Mouse (Mus musculus) forebrain, postnatal 0 days (tissue): ENCODE measurements around the gene Coro1b. TPM values are rescaled to one million over a fixed set of nuclear protein-coding genes. Genes with fewer than 3 reads are reported as not detected.
A peak's percentile ranks its signal among the peaks of the same experiment; 100 is the strongest.

Experiments used
- ATAC-seq: fragments of 200-750 bp; cut with Nextera tagmentation; 2 replicates; pipeline ENCODE4 v1.8.0; 2017; ENCODE audit warnings: mild to moderate bottlenecking, moderate library complexity
- DNase-seq: peaks from one replicate; pipeline ENCODE4 v3.0.0-alpha.2; 2015
- H3K27ac ChIP-seq: fragments of 300-500 bp; sonication (generic); 2 replicates; pipeline ENCODE4 v1.5.1; 2014; ENCODE audit warnings: low read depth, mild to moderate bottlenecking, antibody characterized with exemption, low read length, moderate library complexity, mixed read lengths
- H3K27me3 ChIP-seq: fragments of 300-500 bp; sonication (generic); 2 replicates; pipeline ENCODE4 v1.6.1; 2014; ENCODE audit warnings: mild to moderate bottlenecking, low read length, mixed read lengths; ENCODE audit not compliant: insufficient read depth
- H3K36me3 ChIP-seq: fragments of 300-500 bp; sonication (generic); 2 replicates; pipeline ENCODE4 v1.6.1; 2014; ENCODE audit warnings: mild to moderate bottlenecking, moderate library complexity; ENCODE audit not compliant: insufficient read depth
- H3K4me1 ChIP-seq: fragments of 300-500 bp; sonication (generic); 2 replicates; pipeline ENCODE4 v1.6.1; 2014; ENCODE audit warnings: antibody characterized with exemption; ENCODE audit not compliant: insufficient read depth
- H3K4me2 ChIP-seq: fragments of 300-500 bp; sonication (generic); 2 replicates; pipeline ENCODE4 v1.6.1; 2014; ENCODE audit warnings: low read depth, mild to moderate bottlenecking, moderate library complexity
- H3K4me3 ChIP-seq: fragments of 300-500 bp; sonication (generic); 2 replicates; pipeline ENCODE4 v1.5.1; 2014; ENCODE audit warnings: low read depth, low read length, mixed read lengths
- H3K9ac ChIP-seq: fragments of 300-500 bp; sonication (generic); 2 replicates; pipeline ENCODE4 v1.6.1; 2014; ENCODE audit warnings: mild to moderate bottlenecking
- H3K9me3 ChIP-seq: fragments of 300-500 bp; sonication (generic); 2 replicates; pipeline ENCODE4 v1.6.1; 2016; ENCODE audit warnings: low read length
- CTCF ChIP-seq: sonication (generic); IDR thresholded peaks from 2 replicates; pipeline ENCODE4 v1.5.1; 2016; ENCODE audit warnings: antibody characterized with exemption, control low read depth, low read depth
- WGBS: fragments of 180-500 bp; shearing (Covaris S2); extraction: QIAGEN DNeasy Blood & Tissue Kit; methylation state at CpG from one replicate; pipeline ENCODE4 v1.1.7; 2014; 5-methylcytosine and 5-hydroxymethylcytosine counted together
- polyA plus RNA-seq: library from polyadenylated mRNA; unstranded; fragments of >200 nt; fragmentation: Nextera tagmentation; extraction: Ambion mirVana; gene quantifications from 2 replicates; pipeline ENCODE4 v1.2.1, GENCODE M21; 2015
- total RNA-seq: library from RNA; depleted of rRNA; stranded (reverse); fragments of >200 nt; gene quantifications from 2 replicates; pipeline ENCODE4 v1.2.3, GENCODE M21; 2014

Gene Coro1b
- total and polyA plus RNA-seq, 2 experiments from 2014 or later, result 106 to 182 TPM

GRCm38 (mm10) chr19:4156771-4157170, 8.4 kb downstream of the Coro1b start:
- no peak for ATAC-seq
- H3K9me3 ChIP-seq, result no peaks in the 10 kb centered on the region
- no peaks in the 10 kb centered on the region for H3K27me3 ChIP-seq
- H3K36me3 ChIP-seq, result peaks cover 61% of the 10 kb centered on the region
- 89% methylated on average over 12 of the region's 12 CpGs for WGBS
- H3K27ac ChIP-seq, result no peak overlapping the region
- H3K4me3 ChIP-seq, result no peak overlapping the region
- H3K4me2 ChIP-seq, result no peak overlapping the region
- no peak for DNase-seq
- H3K9ac ChIP-seq, result no peak overlapping the region
- H3K4me1 ChIP-seq, result no peaks in the 10 kb centered on the region
- no peak for TF ChIP-seq CTCF

GRCm38 (mm10) chr19:4159049-4159448, 10.6 kb downstream of the Coro1b start:
- DNase-seq, result no peak
- WGBS, result 96% methylated on average over 8 of the region's 8 CpGs
- no peak for TF ChIP-seq CTCF
- ATAC-seq, result no peak
- Histone ChIP-seq H3K4me3 (no peak overlapping the region), H3K27ac (no peak overlapping the region), H3K27me3 (no peaks in the 10 kb centered on the region), H3K9ac (no peak overlapping the region), H3K4me1 (peaks cover 11% of the 10 kb centered on the region), H3K4me2 (no peak overlapping the region), H3K36me3 (peaks cover 55% of the 10 kb centered on the region), H3K9me3 (no peaks in the 10 kb centered on the region)

- peak; percentile 98 for DNase-seq
- H3K27ac ChIP-seq, result peak within 1 kb of the TSS; percentile 84
- H3K36me3 ChIP-seq, result peaks cover 33% of the 10 kb centered on the region
- H3K9me3 ChIP-seq, result no peaks in the 10 kb centered on the region
- peak; percentile 97 for ATAC-seq
- no peaks in the 10 kb centered on the region for H3K27me3 ChIP-seq
- H3K9ac ChIP-seq, result peak within 1 kb of the TSS; percentile 71
- H3K4me3 ChIP-seq, result peak within 1 kb of the TSS; percentile 57
- H3K4me1 ChIP-seq, result peaks cover 11% of the 10 kb centered on the region
- 8% methylated on average over 42 of the region's 42 CpGs for WGBS
- peak within 1 kb of the TSS; percentile 96 for H3K4me2 ChIP-seq
- no peak for TF ChIP-seq CTCF
Observed at GRCm38 (mm10) chr19:4162646-4163542, 14.5 kb downstream of the Coro1b start, which contains the start of gene Rps6kb2. Rps6kb2 (minus strand) TSS chr19:4163354.

GRCm38 (mm10) chr19:4163543-4163887, 15.1 kb downstream of the Coro1b start:
- Histone ChIP-seq H3K4me3 (peak overlapping the region; percentile 57), H3K36me3 (peaks cover 26% of the 10 kb centered on the region), H3K4me1 (peaks cover 11% of the 10 kb centered on the region), H3K27ac (peak overlapping the region; percentile 84), H3K27me3 (no peaks in the 10 kb centered on the region), H3K4me2 (peak overlapping the region; percentile 96), H3K9ac (peak overlapping the region; percentile 71), H3K9me3 (no peaks in the 10 kb centered on the region)
- TF ChIP-seq CTCF, result no peak
- ATAC-seq (no peak; the same call in 1 of the 2 replicates), DNase-seq (no peak)
- 32% methylated on average over 4 of the region's 4 CpGs for WGBS

GRCm38 (mm10) chr19:4164100-4164499, 15.7 kb downstream of the Coro1b start:
- no peak for TF ChIP-seq CTCF
- Histone ChIP-seq H3K27me3 (no peaks in the 10 kb centered on the region), H3K27ac (no peak overlapping the region), H3K9ac (no peak overlapping the region), H3K9me3 (no peaks in the 10 kb centered on the region), H3K4me1 (peaks cover 11% of the 10 kb centered on the region), H3K4me2 (no peak overlapping the region), H3K36me3 (peaks cover 21% of the 10 kb centered on the region), H3K4me3 (no peak overlapping the region)
- no peak for ATAC-seq
- no peak for DNase-seq
- 86% methylated on average over 3 of the region's 3 CpGs for whole genome bisulfite sequencing

GRCm38 (mm10) chr19:4164721-4165120, 16.3 kb downstream of the Coro1b start:
- no peaks in the 10 kb centered on the region for H3K27me3 ChIP-seq
- ATAC-seq, result no peak
- no peak for TF ChIP-seq CTCF
- H3K4me1 ChIP-seq, result peaks cover 12% of the 10 kb centered on the region
- DNase-seq, result no peak
- H3K9me3 ChIP-seq, result no peaks in the 10 kb centered on the region
- H3K9ac ChIP-seq, result no peak overlapping the region
- H3K27ac ChIP-seq, result no peak overlapping the region
- H3K36me3 ChIP-seq, result peaks cover 14% of the 10 kb centered on the region
- no peak overlapping the region for H3K4me2 ChIP-seq
- no peak overlapping the region for H3K4me3 ChIP-seq
- WGBS, result 83% methylated on average over 2 of the region's 2 CpGs

- DNase-seq, result no peak
- Histone ChIP-seq H3K27ac (no peak overlapping the region), H3K9me3 (no peaks in the 10 kb centered on the region), H3K4me2 (no peak overlapping the region), H3K4me1 (peaks cover 18% of the 10 kb centered on the region), H3K36me3 (no peaks in the 10 kb centered on the region), H3K27me3 (no peaks in the 10 kb centered on the region), H3K4me3 (no peak overlapping the region), H3K9ac (no peak overlapping the region)
- no peak for ATAC-seq
- 74% methylated on average over 9 of the region's 9 CpGs for WGBS
- no peak for TF ChIP-seq CTCF
Observed at GRCm38 (mm10) chr19:4166678-4167476, 18.5 kb downstream of the Coro1b start.
